Mouse (Mus musculus): Measurements from ENCODE around the gene Wdr86. TPM values are rescaled to one million over a fixed set of nuclear protein-coding genes. Genes with fewer than 3 reads are reported as not detected.
"Not testable (repeated sequence)": the region's sequence is repeated elsewhere in the genome, so short reads cannot be mapped to it uniquely, and the experiment has no call there.

Gene Wdr86
- total RNA-seq, 4 experiments from 2014 or later: 2.5 to 3.5 (median 2.7) TPM

DNA sequence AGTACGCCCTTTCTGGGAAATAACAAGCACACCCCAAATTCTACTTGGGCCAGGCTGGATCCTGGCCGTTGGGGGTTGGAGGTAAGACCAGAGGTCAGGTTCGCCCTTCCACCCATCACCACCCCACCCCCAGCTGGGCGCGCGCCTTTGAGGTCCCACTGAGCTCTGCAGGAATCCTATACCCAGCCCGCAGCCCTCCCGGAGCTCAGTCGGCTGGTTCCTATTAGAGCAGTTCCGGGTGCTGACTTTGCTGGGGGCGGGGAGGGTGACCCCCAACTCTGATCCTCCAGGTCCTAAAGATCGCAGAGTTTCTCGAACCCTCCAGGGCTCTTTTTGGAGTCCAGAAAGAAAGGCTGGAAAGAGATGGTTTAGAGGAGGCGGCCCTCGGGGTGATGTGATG is 459 bp upstream of the Wdr86 start:
- no peak for DNase-seq

DNA sequence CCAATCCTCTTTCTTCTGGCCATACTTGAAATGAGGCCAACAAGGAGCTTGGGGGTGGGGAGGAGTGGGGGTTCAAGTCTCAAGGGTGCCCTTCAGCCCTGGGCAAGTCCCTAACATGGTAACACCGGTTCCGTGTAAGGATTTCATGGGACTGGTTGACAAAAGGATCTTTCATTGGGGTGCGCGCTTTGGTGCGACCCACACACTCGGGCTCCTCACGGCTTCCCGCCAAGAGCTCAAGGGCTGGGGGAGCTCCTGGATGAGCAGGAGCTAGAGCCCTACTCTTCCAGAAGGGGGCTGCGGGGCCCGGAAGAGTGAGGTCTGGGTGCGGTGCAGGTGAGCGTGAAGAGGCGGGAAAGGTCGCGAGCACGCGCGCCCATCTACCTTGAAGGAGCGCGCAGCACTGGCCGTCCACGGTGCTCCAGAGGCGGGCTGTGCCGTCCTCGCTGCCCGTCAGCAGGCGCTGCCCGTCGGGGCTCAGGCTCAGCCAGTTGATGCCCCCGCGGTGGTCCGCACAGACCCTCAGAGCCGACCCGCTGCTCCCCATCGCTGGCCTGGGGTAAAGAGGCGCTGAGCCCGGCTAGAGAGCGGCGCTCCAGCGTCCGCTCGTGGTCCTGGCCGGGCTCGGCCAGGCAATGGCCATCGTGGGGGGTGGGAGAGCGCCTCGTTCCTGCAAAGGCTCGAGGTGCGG is 585 bp downstream of the Wdr86 start:
- no peak for DNase-seq

DNA sequence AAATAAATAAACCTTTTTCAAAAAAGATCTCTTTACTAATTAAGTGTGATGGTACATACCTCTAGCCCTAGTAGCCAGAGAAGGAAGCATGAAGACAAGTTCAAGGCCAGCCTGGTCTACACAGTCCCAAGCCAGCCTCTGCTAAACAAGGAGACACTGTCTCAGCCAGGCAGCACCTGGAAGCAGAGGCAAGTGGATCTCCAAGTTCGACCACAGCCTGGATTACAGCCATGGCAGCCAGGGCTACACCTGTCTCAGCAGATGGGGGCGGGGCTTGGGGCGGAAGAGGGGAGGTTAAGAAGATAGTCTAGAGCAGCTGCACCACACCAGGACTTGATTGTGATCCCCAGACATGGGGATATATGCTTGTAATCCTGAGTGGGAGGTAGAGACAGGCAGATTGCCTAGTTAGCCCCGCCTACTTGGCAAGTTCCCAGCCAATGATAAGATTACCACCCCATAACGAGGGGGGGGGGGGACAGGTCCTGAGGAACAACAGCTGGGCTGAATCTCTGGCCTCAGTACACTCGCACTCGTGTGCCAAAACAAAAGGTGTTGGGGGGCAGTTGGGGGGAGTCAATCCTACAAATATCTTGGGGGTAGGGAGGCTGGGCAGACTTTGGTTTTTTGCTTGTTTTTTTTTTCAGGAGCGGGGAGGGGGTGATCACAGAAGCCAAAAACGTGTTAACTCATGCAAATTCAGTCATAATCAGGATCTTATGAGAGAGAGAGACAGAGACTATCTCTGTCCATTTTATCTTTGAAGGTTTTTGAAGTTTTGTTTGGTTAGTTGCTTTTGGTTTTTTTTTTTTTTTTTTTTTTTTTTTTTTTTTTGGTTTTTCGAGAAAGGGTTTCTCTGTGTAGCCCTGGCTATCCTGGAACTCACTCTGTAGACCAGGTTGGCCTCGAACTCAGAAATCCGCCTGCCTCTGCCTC is 3.4 kb downstream of the Wdr86 start:
- no peak for DNase-seq

DNA sequence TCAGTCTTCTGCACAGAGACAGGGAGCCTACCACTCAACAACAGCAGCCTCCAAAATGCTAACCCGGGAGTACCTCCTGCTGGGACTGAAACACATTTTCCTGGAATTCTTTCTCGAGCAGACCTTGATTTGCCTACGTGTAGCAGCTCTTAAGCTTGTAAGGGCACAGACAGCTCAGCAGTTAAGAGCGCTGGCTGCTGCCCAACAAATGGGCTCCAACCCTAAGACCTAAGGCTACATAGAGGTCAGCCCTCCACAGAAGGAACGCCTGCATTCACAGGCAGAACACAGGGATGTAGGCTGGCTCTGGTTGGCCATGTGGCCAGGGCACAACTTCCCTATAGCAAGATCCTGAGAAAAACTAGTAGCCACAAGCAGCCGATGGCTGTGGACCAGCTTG is 4.6 kb downstream of the Wdr86 start:
- DNase-seq: no peak

DNA sequence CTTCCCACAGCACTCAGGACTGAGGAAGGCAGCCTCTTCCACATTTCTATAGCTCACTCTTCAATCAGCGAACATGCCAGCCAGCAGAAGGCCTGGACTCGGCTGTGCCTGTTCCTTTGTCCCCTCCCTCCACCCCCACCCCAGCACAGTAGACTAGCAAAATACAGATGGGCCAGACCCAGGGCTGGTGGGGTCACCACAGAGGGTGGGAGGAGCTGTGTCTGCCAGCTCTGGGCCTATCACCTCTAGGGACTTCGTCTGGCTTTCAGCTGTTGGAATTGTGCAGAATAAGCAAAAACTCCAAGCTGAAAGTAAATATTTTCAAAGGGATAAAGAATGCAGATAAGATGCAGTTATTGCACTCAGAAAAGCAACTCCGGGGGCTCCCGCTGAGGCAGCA is 5.7 kb downstream of the Wdr86 start:
- no peak for DNase-seq

DNA sequence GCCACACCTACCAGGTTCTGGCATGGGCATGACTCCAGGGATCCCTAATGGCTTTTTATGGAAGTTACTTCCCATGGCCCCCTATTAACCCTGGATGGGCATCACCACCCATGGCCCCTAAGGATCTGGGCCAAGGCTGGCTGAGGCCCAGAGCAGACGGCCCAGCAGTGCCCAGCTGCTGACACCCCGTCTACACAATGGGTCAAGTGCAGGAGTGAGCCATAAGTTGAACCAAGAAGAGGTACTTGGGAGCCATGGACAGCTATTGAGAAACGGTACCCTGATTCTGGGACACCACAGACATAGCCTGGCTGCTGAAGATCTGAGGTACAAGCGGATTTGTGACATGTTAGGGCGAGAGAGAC is 6.3 kb downstream of the Wdr86 start:
- DNase-seq: no peak

DNA sequence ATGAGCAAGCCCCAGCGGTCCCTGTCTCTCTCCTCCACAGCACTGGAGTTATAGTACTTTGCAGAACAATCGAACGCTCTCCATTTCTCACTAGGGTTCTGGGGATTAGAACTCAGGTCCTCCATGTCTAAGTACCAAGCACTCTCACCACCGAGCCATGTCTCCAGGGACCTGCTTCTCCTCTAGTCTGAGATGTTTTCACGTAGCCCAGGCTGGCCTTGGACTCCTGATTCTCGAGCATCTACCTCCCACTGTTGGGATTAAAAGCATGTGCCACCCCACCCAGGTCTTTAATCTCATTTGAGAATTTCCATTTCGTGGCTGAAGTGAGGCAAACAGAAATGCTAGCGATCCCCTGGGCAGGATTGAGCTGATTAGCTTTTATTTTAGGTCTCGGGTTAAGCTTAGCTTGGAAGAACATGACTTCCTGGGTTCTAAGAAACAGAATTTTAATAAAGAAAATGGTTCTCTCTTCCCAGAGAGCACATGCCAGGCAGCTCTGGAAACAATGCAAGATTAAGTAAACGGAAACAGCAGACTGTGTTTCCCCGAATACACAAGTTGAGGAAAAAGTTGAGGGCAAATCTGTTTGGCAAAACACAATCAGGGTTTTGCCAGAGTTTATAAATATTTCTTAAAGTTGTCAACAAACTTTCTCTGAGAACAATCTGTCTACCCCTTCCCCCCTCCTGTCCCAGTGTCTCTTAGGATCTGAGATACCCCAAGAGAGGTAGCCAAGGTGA is 6.8 kb downstream of the Wdr86 start:
- no peak for DNase-seq

DNA sequence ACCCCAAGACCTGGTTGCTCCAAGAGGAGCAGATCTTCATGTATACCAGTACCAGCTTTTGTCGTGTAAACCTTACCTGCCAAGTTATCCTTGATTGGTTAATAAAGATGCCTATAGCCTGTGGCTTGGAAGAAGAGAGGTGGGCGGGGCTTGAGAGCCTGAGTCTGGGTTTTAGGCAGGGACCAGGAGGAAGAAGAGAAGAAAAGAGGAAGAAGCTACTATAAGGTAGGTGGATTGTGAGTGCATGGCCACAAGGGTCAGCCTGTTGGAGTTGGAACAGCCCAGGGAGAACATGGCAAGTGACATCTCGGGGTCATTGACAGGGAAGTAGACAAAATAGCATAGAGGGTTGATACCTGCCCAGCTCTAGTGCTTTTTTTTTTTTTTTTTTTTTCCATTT is 10.7 kb downstream of the Wdr86 start:
- no peak for DNase-seq

DNA sequence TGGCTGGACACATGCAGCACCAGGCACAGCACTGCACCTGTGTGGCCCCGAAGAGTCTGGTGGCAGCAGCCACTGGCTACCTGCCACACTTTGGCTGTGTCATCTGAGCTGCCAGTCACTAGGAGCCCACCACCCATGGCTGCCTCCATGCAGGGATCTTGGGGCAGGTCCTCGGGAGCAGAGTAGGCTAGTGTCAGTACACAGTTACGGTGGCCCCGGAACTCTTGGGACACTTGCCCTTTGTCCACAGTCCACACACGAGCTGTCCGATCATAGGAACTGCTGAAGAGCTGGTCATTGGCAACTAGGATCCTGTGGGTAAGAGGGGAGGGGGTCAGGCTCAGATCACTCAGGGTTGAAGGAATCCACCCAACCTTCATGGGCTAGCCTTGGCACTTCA is 12.5 kb downstream of the Wdr86 start:
- no peak for DNase-seq

DNA sequence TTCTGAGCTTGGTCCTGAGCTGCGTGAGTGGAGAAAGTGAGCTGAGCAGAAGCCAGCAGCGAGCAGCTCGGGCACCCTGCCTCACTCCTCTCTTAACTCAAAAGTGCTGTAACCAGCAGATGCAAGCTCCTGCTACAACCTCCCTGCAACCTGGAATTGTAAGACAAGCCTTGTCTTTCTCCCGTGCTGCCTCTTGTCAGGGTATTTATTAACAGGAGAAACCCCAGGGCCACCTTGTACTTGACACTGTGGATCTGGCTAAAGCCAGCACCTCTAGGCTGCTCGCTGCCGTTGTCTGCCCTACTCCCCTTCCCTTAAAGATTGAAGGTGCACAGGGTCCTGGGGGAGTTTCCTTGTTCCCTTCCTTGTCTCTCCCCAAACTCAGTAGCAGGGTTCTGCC is 16.5 kb downstream of the Wdr86 start:
- DNase-seq: no peak

DNA sequence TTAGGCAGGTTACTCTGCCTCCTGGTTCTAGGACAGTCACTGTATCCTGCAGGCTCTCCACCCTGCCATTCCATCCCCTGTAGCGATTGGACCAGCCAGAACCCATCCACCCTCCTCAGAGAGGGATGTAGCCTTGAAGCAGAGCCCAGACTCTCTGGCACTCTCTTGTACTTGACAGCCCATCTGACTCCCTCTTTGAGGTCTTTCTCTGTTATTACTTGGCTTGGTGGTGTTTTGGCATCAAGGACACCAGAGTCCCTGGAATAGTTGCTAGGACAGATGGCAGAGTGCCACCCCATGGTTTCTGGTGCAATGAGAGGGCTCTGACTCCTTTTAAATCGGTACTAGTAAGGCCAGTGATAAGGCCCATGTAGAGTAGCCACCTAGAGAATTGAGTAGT is 17.3 kb downstream of the Wdr86 start:
- DNase-seq: peak; percentile 82

DNA sequence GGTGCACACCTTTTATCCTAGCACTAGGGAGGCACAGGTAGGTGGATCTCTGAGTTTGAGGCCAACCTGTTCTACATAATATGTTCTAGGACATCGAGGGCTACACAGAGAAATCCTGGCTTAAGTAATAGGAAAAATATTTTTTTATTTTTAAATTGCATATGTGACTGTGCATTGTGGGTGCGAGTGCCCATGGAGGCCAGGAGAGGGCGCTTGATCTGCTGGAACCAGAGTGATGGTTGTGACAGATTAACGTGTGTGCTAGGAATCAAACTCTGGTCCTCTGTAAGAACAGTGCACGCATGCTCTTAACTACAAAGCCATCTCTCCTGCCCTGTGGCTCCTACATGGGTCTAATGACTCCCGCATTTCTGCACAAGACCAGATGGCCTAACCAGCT is 18.9 kb downstream of the Wdr86 start:
- DNase-seq: no peak

DNA sequence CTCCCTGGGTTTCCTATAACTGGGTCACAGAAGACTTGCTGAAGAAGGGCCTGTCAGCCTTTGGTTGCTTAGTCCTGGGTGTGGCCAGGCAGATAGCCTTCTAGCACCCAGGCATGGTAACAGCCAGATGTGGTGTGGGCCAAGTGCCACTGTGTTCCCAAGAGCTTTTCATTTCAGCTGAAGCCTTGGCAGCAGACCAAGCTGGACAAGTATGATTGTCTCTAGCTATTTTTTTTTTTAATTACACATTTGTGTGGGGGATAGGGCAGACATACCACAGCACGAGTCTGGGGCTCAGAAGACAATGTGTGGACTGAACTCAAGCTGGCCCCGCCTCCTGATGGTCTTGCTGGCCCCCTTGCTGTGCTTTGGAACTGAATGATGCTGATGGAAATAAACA is 20.6 kb downstream of the Wdr86 start:
- DNase-seq: no peak

DNA sequence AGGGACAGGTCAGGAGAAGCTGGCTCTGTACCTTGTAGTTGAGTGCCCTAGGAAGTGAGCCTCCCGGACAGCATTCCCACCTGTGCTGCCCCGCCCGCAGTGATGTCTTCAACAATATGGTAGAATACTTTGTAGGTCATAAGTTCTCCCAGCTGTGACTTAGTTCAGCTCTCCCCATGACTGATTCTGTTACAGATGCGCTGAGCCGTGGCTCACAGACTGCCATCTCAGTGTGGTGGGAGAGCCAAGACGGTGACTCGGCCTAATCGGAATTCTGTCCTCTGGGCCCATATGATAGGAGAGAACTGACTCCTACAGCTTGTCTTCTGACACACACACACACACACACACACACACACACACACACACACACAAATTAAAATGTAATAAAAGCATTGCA is 25.9 kb downstream of the Wdr86 start:
- DNase-seq: no peak

DNA sequence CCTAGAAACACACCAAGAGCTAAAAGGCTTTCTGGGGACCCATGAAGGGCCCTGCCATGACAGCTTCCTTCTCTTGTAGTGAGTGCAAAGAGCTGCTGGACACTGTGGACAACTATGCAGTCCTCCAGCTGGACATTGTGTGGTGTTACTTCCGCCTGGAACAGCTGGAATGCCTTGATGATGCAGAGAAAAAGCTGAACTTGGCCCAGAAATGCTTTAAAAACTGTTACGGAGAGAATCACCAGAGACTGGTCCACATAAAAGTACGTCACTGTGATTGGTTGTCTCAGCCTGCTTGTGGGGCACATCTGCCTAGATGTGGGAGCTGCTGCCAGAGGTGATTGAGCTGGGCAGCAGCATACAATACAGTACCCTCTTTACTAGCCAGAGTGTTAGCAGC is 29.3 kb downstream of the Wdr86 start:
- DNase-seq: no peak

DNA sequence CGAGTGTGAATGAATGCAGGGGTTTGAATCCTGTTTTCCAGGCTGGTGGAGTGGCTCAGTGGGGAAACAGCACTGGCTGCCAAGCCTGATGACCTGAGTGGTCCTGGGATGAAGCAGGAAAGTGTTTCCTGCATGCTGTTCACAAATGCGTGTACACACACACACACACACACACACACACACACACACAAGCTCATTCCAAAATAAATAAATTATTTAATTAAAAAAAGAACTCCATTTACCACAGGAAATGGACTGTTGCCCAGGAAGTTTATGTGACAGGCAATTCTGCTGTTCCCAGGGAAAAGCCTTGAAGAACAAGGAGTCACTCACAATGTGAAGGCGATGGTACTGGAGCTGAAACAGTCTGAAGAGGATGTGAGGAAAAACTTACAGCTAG is 33.8 kb downstream of the Wdr86 start:
- no peak for DNase-seq

DNA sequence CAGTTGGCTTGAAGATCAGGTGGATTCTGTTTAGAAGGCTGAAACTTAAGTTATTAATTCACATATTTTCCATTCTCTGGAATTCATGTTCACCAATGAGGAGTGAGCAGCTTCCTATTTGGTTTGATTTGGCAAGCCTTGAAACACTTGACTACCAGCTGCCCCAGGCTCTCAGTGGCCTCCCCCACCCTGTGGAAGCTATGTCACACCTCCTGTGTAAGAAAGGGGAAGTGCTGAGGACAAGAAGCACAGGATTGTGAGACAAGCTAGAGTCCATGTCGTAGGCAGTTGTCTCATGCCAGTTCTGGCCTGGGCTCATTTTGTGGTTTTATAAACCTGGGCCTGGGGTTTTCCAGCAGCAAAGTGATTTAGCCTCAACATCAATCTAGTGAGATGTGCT is 42.8 kb downstream of the Wdr86 start:
- no peak for DNase-seq

DNA sequence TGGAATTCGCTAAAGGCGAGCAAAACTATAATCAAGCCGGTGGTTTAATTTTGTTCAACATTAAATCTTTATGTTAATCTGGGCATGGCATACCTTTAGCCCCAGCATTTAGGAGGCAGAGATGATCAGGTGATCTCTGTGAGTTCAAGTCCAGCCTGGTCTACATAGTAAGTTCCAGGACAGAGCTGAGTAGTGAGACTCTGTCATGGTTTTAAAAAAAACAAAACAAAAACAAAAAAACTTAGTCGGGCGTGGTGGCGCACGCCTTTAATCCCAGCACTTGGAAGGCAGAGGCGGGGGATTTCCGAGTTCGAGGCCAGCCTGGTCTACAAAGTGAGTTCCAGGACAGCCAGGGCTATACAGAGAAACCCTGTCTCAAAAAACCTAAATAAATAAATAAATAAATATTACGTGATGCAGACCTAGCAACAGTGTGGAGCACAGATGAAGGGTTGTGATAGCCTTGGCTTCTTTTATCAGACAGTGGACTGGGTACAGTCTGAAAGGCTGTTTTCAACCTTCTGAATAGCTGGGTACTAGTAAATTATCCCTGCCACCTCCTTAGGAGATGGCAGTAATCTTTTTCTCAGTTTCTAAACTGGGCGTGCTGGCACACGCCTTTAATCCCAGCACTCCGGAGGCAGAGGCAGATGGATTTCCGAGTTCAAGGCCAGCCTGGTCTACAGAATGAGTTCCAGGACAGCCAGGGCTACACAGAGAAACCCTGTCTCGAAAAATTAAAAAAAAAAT is 43.7 kb downstream of the Wdr86 start:
- DNase-seq: not testable (repeated sequence)

DNA sequence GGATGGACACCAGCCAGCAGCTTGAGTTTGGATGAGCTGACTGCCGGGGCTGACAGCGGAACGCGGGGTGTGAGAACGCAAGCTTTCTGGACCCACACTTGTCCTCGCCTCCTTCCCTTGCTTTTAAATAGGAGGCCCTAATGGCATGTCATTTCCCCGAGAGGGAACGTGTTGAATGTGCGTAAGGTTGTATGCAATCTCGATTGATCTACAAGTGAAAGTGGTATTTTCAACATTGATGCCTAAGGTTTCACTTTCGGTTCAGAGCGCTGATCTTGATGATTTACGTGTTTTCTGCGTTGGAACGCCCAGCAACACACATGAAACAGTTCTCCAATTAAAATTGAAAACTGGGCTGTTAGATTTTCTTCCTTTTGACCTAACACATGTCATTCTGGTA is 44.4 kb downstream of the Wdr86 start:
- no peak for DNase-seq

DNA sequence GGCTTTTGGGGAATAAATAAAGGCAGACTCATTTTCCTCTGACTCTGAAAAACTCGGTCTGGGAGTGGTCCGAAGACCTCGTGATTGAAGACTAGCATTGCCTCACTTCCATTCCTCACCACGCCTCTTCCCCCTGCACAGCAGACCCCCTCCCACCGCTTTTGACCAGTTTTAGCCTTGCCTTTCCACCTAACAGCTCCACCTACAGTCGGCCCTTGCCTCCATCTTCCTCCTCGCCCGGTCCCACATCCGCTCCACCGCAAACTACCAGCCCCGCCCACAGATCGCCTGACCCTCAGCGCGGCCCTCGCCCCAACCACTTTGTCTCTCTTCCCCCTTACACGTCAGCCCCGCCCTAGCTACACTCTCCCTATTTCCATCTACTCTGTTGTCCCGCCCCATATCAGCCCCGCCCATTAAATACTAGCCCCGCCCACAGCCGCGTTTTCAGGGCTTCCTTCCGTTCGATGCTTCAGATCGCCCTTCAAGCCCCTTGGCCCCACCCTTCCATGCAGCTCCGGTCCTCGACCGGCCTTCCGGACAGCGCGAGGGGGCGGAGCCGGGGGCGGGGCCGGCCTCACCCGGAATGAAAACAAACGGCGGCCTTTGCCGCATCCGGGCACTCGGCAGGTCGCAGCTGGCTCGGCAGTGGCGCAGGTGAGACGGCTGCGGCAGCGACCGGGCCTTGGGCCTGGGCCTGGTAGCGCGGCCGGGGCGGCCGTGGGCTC is 45.0 kb downstream of the Wdr86 start, which contains the start of gene Nub1:
Gene Nub1, plus strand, starts transcription at position 167 of the 728 bp plus-strand sequence.
- DNase-seq: peak; percentile 98

DNA sequence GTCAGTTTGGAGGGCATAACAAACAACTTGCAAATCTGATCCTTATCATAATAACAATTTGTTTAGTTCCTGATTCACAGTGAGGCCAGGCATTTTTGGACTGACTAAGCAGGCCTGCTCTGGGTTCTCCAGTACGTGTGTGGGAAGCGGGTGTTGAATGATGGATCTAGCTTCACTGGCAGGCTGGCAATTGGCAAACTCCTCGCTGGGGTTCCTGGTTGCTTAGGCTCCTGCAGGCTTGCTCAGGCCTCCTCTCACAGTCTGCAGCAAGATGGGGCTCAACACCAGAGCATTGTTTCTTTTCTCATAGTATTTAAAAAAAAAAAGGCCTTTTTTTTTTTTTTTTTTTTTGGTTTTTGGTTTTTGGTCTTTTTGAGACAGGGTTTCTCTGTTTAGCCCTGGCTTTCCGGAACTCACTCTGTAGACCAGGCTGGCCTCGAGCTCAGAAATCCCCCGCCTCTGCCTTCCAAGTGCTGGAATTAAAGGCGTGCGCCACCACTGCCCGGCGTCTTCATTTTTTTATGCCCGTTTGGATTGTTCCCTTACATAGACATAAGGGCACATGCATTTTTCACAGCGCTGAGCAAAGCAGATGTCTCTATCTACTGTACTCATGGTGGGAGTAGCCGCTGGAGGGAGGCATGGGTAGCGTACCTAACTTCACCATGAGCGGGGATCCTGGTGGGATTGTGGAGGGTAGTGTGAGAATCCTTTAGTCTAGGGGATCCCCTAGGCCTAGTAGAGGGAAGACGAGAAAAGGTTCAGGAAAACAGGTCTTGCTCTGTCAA is 45.8 kb downstream of the Wdr86 start:
- peak; percentile 40 for DNase-seq

All from adrenal gland, adult 8-10 months (tissue).